Mouse (Mus musculus) heart, postnatal 0 days (tissue): ENCODE measurements around the gene Serpinb6c. TPM values are rescaled to one million over a fixed set of nuclear protein-coding genes. Genes with fewer than 3 reads are reported as not detected.

Experiments
- ATAC-seq: fragments of 200-750 bp; cut with Nextera tagmentation; 2 replicates; pipeline ENCODE4 v1.8.0; 2017; ENCODE audit warnings: low read depth, moderate number of reproducible peaks, moderate library complexity; ENCODE audit not compliant: insufficient read depth
- DNase-seq: peaks from one replicate; pipeline ENCODE4 v3.0.0-alpha.2; 2016; ENCODE audit warnings: low spot score
- H3K27ac ChIP-seq: fragments of 300-500 bp; sonication (generic); 2 replicates; pipeline ENCODE4 v1.5.1; 2014; ENCODE audit warnings: low read depth, mild to moderate bottlenecking
- H3K27me3 ChIP-seq: fragments of 300-500 bp; sonication (generic); 2 replicates; pipeline ENCODE4 v1.6.1; 2014; ENCODE audit warnings: low read length, mixed read lengths; ENCODE audit not compliant: control insufficient read depth, insufficient read depth
- H3K36me3 ChIP-seq: fragments of 300-500 bp; sonication (generic); replicated peaks from 2 replicates; pipeline ENCODE4 v1.6.1; 2014; ENCODE audit warnings: low read length, mixed read lengths; ENCODE audit not compliant: control insufficient read depth, insufficient read depth
- H3K4me1 ChIP-seq: fragments of 300-500 bp; sonication (generic); 2 replicates; pipeline ENCODE4 v1.6.1; 2014; ENCODE audit warnings: antibody characterized with exemption; ENCODE audit not compliant: control insufficient read depth, insufficient read depth
- H3K4me2 ChIP-seq: fragments of 300-500 bp; sonication (generic); 2 replicates; pipeline ENCODE4 v1.6.1; 2014; ENCODE audit warnings: low read depth, mild to moderate bottlenecking, low read length, moderate library complexity
- H3K4me3 ChIP-seq: fragments of 300-500 bp; sonication (generic); 2 replicates; pipeline ENCODE4 v1.5.1; 2014; ENCODE audit warnings: low read depth, low read length
- H3K9ac ChIP-seq: fragments of 300-500 bp; sonication (generic); replicated peaks from 2 replicates; pipeline ENCODE4 v1.6.1; 2014; ENCODE audit warnings: low read depth, low read length, mixed read lengths
- H3K9me3 ChIP-seq: fragments of 300-500 bp; sonication (generic); replicated peaks from 2 replicates; pipeline ENCODE4 v1.6.1; 2016; ENCODE audit warnings: low read length; ENCODE audit not compliant: control insufficient read depth
- CTCF ChIP-seq: IDR thresholded peaks from 2 replicates; pipeline ENCODE4 v1.5.1; 2016; ENCODE audit warnings: antibody characterized with exemption, control low read depth, low read depth
- EP300 ChIP-seq: IDR thresholded peaks from 2 replicates; pipeline ENCODE4 v1.6.1; 2016; ENCODE audit warnings: antibody characterized with exemption, low read depth
- WGBS: fragments of 180-500 bp; shearing (Covaris S2); extraction: QIAGEN DNeasy Blood & Tissue Kit; methylation state at CpG from one replicate; pipeline ENCODE4 v1.1.7; 2014; 5-methylcytosine and 5-hydroxymethylcytosine counted together
- polyA plus RNA-seq: library from polyadenylated mRNA; unstranded; fragments of >200 nt; fragmentation: Nextera tagmentation; extraction: Ambion mirVana; gene quantifications from 2 replicates; pipeline ENCODE4 v1.2.1, GENCODE M21; 2015
- total RNA-seq: library from RNA; depleted of rRNA; stranded (reverse); fragments of >200 nt; gene quantifications from 2 replicates; pipeline ENCODE4 v1.2.3, GENCODE M21; 2014; ENCODE audit warnings: low replicate concordance; rRNA removed

The Serpinb6c gene
- total and polyA plus RNA-seq, 2 experiments from 2014 or later = not detected

GRCm38 (mm10) chr13:33843308-33843707, 62.2 kb downstream of the Serpinb6c start, which contains the start of gene Serpinb6e:
Gene Serpinb6e (minus strand): TSS chr13:33843408.
- TF ChIP-seq CTCF (no peak), EP300 (no peak)
- ATAC-seq = no peak
- no peaks in the 10 kb centered on the region for H3K36me3 ChIP-seq
- H3K27ac ChIP-seq = no peak within 1 kb of the TSS
- H3K4me1 ChIP-seq = no peaks in the 10 kb centered on the region
- H3K4me3 ChIP-seq = no peak within 1 kb of the TSS
- no peaks in the 10 kb centered on the region for H3K9me3 ChIP-seq
- no peak within 1 kb of the TSS for H3K9ac ChIP-seq
- H3K4me2 ChIP-seq = no peak within 1 kb of the TSS
- H3K27me3 ChIP-seq = no peaks in the 10 kb centered on the region
- 68% methylated on average over 1 of the region's 1 CpGs for WGBS
- no peak for DNase-seq

DNA sequence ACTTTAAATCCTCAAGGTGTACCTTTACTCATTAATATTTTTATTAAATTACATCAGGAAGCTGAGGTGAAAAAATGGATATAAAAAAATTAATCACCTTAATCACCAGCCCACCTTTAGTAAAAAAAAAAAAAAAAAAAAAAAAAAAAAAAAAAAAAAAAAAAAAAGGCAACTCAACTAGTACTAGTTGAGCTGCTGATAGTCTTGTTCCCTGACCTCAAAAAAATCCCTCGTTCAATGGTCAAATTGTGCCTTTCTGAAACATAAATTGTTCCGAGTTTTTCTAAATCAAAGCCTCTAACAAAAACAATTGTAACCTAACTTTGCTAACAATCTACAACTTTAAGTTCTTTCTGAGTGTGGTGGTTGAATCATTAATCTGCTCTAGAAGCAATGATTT, 74.8 kb downstream of the Serpinb6c start:
- Histone ChIP-seq H3K9me3 (no peaks in the 10 kb centered on the region), H3K4me1 (no peaks in the 10 kb centered on the region), H3K27me3 (no peaks in the 10 kb centered on the region), H3K36me3 (no peaks in the 10 kb centered on the region), H3K27ac (no peak overlapping the region), H3K4me2 (no peak overlapping the region), H3K9ac (no peak overlapping the region), H3K4me3 (no peak overlapping the region)
- no peak for DNase-seq
- 75% methylated on average over 2 of the region's 2 CpGs for WGBS
- ATAC-seq = no peak
- TF ChIP-seq EP300 = no peak
- TF ChIP-seq CTCF = no peak

Other genes starting within 250 kb of the Serpinb6c start
- not detected in 2 replicates for gene Serpinb6d, start 244.3 kb downstream of the Serpinb6c start, total RNA-seq
- gene Serpinb6d, start 244.3 kb downstream of the Serpinb6c start, polyA plus RNA-seq = not detected in 2 replicates
- gene Serpinb6e, start 62.3 kb downstream of the Serpinb6c start, total RNA-seq = not detected in 2 replicates
- gene Serpinb6e, start 62.3 kb downstream of the Serpinb6c start, polyA plus RNA-seq = not detected in 2 replicates
- gene Nqo2, start 59.0 kb upstream of the Serpinb6c start, total RNA-seq = 20.8 and 28.3 TPM in 2 replicates
- gene Nqo2, start 59.0 kb upstream of the Serpinb6c start, polyA plus RNA-seq = 26.9 and 27.0 TPM in 2 replicates
- 6.1 and 9.5 TPM in 2 replicates for gene Ripk1, start 96.7 kb upstream of the Serpinb6c start, total RNA-seq
- gene Ripk1, start 96.7 kb upstream of the Serpinb6c start, polyA plus RNA-seq = 4.7 and 4.8 TPM in 2 replicates
- gene Serpinb6a, start 97.1 kb upstream of the Serpinb6c start, total RNA-seq = 115 and 149 TPM in 2 replicates
- 79.0 and 80.2 TPM in 2 replicates for gene Serpinb6a, start 97.1 kb upstream of the Serpinb6c start, polyA plus RNA-seq
- gene Bphl, start 131.9 kb upstream of the Serpinb6c start, total RNA-seq = 57.1 and 64.2 TPM in 2 replicates
- gene Bphl, start 131.9 kb upstream of the Serpinb6c start, polyA plus RNA-seq = 53.2 and 58.9 TPM in 2 replicates
- gene Tubb2a, start 172.3 kb upstream of the Serpinb6c start, total RNA-seq = 291 and 343 TPM in 2 replicates
- 90.8 and 105 TPM in 2 replicates for gene Tubb2a, start 172.3 kb upstream of the Serpinb6c start, polyA plus RNA-seq
- gene Tubb2b, start 224.8 kb upstream of the Serpinb6c start, total RNA-seq = 157 and 227 TPM in 2 replicates
- gene Tubb2b, start 224.8 kb upstream of the Serpinb6c start, polyA plus RNA-seq = 16.9 and 19.7 TPM in 2 replicates